Mouse (Mus musculus): ENCODE measurements at regions not wholly inside any gene's neighbourhood (a gene's known extent, or its start where the extent isn't known, plus 50 kb on each side); places are given as distances from the start of the nearest gene placed in this dataset.

- no peaks in the 10 kb centered on the region for H3K36me3 ChIP-seq (ENCODE audit: control insufficient read depth, insufficient read depth, low read length)
- H3K4me3 ChIP-seq (ENCODE audit: low read depth, low read length), result no peak overlapping the region
- H3K4me2 ChIP-seq (replicated peaks; ENCODE audit: low read depth), result no peak overlapping the region
- WGBS, result 84% methylated on average over 5 of the region's 5 CpGs
- no peaks in the 10 kb centered on the region for H3K27me3 ChIP-seq (ENCODE audit: control insufficient read depth, insufficient read depth, low read length)
- no peak overlapping the region for H3K27ac ChIP-seq (replicated peaks)
- H3K9me3 ChIP-seq (ENCODE audit: control insufficient read depth, low read length), result no peaks in the 10 kb centered on the region
- no peak overlapping the region for H3K9ac ChIP-seq (ENCODE audit: low read length)
- no peak for ATAC-seq (ENCODE audit: low FRiP score, low TSS enrichment)
- DNase-seq (ENCODE audit: low spot score), result no peak
- TF ChIP-seq CTCF (IDR thresholded peaks at IDR 0.05; ENCODE audit: low read depth) (no peak), EP300 (optimal IDR thresholded peaks at IDR 0.05) (no peak)
- H3K4me1 ChIP-seq (replicated peaks; ENCODE audit: control insufficient read depth, insufficient read depth), result no peaks in the 10 kb centered on the region
Measured at GRCm38 (mm10) chr10:38552350-38553076, 269.1 kb downstream of the Rfpl4b start.

GRCm38 (mm10) chr10:38540031-38540430 is 281.5 kb downstream of the Rfpl4b start:
- ATAC-seq (ENCODE audit: low FRiP score, low TSS enrichment) (no peak), DNase-seq (ENCODE audit: low spot score) (no peak)
- Histone ChIP-seq H3K4me1 (replicated peaks; ENCODE audit: control insufficient read depth, insufficient read depth) (no peaks in the 10 kb centered on the region), H3K4me3 (ENCODE audit: low read depth, low read length) (no peak overlapping the region), H3K9ac (ENCODE audit: low read length) (no peak overlapping the region), H3K9me3 (ENCODE audit: control insufficient read depth, low read length) (no peaks in the 10 kb centered on the region), H3K36me3 (ENCODE audit: control insufficient read depth, insufficient read depth, low read length) (no peaks in the 10 kb centered on the region), H3K27ac (replicated peaks) (no peak overlapping the region), H3K27me3 (ENCODE audit: control insufficient read depth, insufficient read depth, low read length) (no peaks in the 10 kb centered on the region), H3K4me2 (replicated peaks; ENCODE audit: low read depth) (no peak overlapping the region)
- TF ChIP-seq CTCF (IDR thresholded peaks at IDR 0.05; ENCODE audit: low read depth) (no peak), EP300 (optimal IDR thresholded peaks at IDR 0.05) (no peak)
- 93% methylated on average over 4 of the region's 4 CpGs for WGBS

- no peak for DNase-seq (ENCODE audit: low spot score)
- Histone ChIP-seq H3K9ac (ENCODE audit: low read length) (no peak overlapping the region), H3K36me3 (ENCODE audit: control insufficient read depth, insufficient read depth, low read length) (no peaks in the 10 kb centered on the region), H3K27ac (replicated peaks) (no peak overlapping the region), H3K4me3 (ENCODE audit: low read depth, low read length) (no peak overlapping the region), H3K4me2 (replicated peaks; ENCODE audit: low read depth) (no peak overlapping the region), H3K4me1 (replicated peaks; ENCODE audit: control insufficient read depth, insufficient read depth) (no peaks in the 10 kb centered on the region), H3K27me3 (ENCODE audit: control insufficient read depth, insufficient read depth, low read length) (no peaks in the 10 kb centered on the region), H3K9me3 (ENCODE audit: control insufficient read depth, low read length) (no peaks in the 10 kb centered on the region)
- TF ChIP-seq EP300 (optimal IDR thresholded peaks at IDR 0.05) (no peak), CTCF (IDR thresholded peaks at IDR 0.05; ENCODE audit: low read depth) (no peak)
- no peak for ATAC-seq (ENCODE audit: low FRiP score, low TSS enrichment)
Measured at GRCm38 (mm10) chr10:38538766-38539165, 282.8 kb downstream of the Rfpl4b start.

GRCm38 (mm10) chr10:38516636-38517035 is 304.9 kb downstream of the Rfpl4b start:
- no peak overlapping the region for H3K27ac ChIP-seq (replicated peaks)
- whole genome bisulfite sequencing, result 58% methylated on average over 2 of the region's 2 CpGs
- H3K27me3 ChIP-seq (ENCODE audit: control insufficient read depth, insufficient read depth, low read length), result no peaks in the 10 kb centered on the region
- ATAC-seq (ENCODE audit: low FRiP score, low TSS enrichment), result no peak
- H3K9ac ChIP-seq (ENCODE audit: low read length), result no peak overlapping the region
- no peak for DNase-seq (ENCODE audit: low spot score)
- H3K36me3 ChIP-seq (ENCODE audit: control insufficient read depth, insufficient read depth, low read length), result no peaks in the 10 kb centered on the region
- no peak overlapping the region for H3K4me3 ChIP-seq (ENCODE audit: low read depth, low read length)
- H3K9me3 ChIP-seq (ENCODE audit: control insufficient read depth, low read length), result no peaks in the 10 kb centered on the region
- no peaks in the 10 kb centered on the region for H3K4me1 ChIP-seq (replicated peaks; ENCODE audit: control insufficient read depth, insufficient read depth)
- H3K4me2 ChIP-seq (replicated peaks; ENCODE audit: low read depth), result no peak overlapping the region
- TF ChIP-seq EP300 (optimal IDR thresholded peaks at IDR 0.05), result no peak
- no peak for TF ChIP-seq CTCF (IDR thresholded peaks at IDR 0.05; ENCODE audit: low read depth)

Measured in stomach, postnatal 0 days (tissue).